Mouse (Mus musculus): Measurements from ENCODE around the gene Gm12184. TPM values are rescaled to one million over a fixed set of nuclear protein-coding genes. Genes with fewer than 3 reads are reported as not detected.
"Not testable (repeated sequence)": the region's sequence is repeated elsewhere in the genome, so short reads cannot be mapped to it uniquely, and the experiment has no call there.

Gene Gm12184
- total RNA-seq, 4 experiments from 2014 or later = 1.6 to 5.4 (median 3.7) TPM

DNA sequence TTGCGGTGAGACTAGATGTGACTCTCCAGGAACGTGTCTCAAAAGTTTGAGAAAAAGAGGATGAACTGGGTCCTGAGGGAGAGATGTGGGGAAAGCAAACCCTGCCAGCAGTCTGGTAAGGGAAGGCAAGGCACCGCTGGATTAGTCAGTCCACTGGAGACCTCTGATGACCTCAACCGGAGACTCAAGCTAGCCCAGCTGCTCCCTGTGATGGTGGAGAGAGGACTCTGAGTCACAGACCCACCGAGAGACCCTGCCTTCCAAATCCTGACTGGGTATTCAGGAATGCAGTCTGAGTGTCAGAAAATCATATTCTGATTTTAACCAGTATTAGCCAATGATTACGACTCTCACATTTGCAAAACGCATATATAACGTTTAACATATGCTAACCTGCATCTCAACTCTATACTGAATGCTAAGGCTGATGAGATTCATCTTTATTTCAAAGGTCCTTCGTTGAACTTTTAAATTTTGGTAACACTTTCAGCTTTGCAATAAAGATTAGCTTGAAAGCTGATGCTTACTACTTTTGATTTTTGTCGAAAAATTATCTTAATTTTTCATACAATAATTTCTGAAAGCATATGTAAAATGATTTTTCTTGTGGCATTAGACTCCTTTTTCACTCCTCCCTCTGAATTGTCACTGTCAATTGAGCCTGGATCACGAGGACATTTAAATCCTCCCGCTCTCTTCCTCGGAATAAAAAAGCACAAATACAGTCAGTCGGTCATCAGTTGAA is 3.5 kb downstream of the Gm12184 start:
- DNase-seq (ENCODE audit: low spot score) = no peak

DNA sequence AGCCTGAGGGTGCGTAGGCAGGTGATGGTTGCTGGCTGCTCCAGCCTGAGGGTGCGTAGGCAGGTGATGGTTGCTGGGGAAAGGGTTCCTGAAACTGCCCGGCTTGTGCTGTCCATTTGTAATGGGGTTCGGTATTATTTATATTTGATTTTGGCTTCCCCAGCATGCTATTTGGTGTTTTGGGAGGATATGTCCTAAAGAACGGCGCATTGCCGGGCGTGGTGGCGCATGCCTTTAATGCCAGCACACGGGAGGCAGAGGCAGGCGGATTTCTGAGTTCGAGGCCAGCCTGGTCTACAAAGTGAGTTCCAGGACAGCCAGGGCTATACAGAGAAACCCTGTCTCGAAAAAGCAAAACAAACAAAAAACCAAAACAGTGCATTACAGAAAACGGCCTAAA is 5.2 kb downstream of the Gm12184 start:
- DNase-seq (ENCODE audit: low spot score) = not testable (repeated sequence)

DNA sequence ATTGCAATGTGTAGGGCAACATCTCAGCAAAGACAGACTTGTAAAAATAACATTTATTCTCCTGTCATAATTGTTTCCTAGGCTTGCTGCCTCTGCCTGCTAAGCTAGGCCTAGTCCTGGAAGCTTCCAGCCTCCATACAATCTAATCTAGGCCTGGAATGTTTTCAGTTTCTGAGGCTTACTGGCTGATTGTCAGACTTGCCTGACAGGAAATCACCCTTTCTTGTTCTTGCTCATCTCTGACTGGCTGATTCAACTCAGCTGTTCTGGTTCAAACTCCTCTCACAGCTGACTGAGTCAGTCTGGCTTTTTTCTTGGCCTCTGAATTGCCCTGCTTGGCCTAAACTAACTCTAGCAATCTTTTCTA is 6.2 kb downstream of the Gm12184 start:
- no peak for DNase-seq (ENCODE audit: low spot score)

DNA sequence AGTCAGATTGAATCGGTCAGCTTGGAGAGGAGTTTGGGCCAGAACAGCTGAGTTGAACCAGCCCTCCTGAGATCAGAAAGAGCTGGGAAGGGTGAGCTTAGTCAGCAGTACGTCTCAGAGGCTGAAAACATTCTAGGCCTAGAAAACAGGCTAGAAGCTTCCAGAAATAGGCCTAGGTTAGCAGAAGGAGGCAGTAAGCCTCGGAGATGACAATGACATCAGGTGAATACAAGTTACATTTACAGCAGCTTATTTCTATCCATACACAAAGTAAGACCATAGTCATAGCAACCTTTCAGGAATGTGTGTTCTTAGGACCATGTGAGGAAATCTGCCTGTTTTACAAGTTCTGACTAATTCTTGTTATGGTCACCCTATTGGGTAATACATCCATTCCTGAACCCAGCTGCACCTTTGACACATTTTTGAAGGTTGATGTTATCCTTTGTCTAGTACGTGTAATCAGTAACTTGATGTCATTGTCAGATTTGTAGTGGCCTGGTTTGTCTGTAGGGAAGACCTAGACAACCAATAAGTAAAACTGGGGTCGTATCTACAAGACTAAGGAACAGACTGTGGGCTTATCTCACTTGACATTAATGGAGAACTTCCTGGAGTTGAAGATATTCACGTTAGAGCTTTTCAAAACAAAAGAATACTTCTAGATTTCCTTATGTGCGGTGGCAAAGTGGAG is 6.7 kb downstream of the Gm12184 start:
- no peak for DNase-seq (ENCODE audit: low spot score)

DNA sequence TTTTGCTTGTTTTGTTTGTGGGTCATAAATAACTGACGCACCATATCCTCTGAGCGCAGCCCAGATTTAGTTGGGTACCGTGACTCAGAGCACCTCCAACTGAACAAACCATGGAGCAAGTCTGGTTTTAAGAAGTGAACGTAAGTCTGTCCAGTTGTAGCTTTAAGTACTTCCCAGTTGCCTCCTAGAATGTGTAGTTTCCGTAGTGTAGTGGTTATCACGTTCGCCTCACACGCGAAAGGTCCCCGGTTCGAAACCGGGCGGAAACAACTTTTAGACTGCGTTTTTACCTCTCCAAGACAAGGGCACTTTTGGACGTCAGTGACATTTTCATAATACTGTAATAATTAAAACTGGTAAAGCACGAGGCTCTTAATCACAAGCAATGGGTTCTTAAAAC is 8.1 kb downstream of the Gm12184 start:
- DNase-seq (ENCODE audit: low spot score) = peak; percentile 95

DNA sequence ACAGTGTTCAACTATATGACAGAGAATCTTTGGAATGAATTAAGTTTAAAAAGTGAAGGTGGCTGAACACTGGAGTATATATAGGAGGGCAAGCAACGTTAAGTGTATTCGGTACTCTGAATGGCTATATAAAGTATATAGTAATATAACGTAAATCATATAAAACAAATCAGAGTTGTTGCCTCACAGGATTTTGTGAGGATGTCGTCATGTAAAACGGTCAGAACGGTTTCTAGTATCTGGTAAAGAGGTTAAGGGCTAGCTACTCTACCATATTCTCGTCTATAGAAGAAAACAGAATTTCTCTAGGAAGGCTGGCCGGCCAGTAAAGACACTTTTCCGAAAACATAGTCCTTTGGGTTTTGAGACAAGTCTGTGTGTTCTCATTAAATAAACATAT is 8.7 kb downstream of the Gm12184 start:
- no peak for DNase-seq (ENCODE audit: low spot score)

DNA sequence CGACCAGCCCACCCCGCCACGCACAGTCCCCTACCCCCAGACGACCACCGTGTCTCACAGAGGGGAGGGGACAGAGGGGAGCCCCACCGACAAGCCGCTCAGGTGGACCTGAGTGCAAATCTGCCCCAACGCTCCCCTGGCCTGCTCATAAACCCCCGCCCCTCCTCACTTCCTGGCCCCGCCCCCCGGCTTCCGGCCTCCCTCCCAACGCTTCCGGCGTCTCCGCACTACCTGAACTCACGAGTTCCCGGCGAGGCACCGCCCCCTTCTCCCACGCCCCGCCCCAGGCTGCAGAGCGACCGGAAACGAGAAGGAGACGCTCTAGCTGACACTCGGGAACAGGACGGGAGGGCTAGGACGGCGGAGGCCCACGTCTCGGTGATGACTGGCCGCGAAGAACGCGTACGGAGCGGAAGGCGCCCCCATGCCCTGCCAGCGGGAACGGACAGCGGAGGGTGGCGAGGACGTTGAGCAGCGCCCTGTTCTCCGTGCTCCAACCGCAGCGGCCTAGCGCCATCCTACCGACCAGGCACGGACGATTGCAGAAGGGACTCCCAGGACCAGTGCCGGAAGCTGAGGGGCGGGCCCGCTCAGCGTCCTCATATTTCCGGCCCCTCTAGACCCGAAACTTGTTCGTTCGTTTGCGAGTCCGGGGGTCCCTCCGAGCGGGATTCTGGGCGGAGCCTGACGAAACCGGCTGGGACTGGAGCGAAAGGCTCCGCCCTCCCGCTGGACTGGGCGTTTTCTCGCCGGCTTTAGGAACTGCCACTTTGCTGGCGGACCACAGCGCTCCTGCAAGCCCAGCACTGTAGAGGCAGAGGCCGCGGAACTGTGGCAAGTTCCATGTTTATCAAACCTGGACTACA is 9.4 kb downstream of the Gm12184 start, which contains the start of gene Trim41:
Gene Trim41 (minus strand): TSS at position 554 of the 866 bp plus-strand sequence.
- DNase-seq (ENCODE audit: low spot score) = peak; percentile 98

DNA sequence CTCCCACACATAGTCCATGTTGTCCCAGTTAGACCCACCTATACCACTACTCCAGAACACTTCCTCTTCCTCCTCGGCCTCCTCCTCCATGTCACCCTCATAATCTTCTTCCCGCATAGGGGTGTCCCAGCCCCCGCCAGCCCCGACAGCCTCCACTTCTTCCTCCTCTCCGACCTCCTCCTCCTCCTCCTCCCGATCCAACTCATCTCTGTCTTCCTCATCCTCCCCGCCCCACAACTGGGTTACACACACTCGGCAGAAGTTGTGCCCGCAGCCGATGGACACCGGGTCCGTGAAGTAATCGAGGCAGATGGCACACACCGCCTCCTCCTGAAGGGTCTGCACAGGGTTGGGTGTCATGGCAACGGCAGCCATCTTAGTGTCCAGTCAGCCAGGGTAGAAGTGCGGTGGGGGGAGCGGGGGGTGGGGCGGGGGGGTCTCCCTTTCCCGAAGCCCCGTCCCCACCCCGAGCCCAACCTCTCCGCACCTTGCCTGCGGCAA is 10.1 kb downstream of the Gm12184 start:
- DNase-seq (ENCODE audit: low spot score) = no peak

DNA sequence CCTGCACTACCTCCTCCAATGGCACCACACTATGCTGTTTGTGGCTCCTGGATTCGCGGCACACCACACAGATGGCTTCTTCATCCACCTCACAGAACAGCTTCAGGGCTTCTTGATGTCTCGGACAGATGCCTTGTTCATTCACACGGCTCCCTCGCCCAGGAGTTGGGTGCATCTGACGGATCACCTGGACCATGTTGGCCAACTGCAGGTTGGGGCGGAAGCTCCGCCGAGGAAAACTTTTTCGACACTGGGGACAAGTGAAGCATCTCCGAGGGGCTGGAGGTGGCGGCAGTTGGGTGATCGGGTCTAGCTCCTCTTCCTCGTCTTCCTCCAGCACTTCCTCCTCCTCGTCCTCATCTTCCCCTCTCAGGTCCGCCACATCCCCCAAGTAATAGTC is 10.6 kb downstream of the Gm12184 start:
- no peak for DNase-seq (ENCODE audit: low spot score)

DNA sequence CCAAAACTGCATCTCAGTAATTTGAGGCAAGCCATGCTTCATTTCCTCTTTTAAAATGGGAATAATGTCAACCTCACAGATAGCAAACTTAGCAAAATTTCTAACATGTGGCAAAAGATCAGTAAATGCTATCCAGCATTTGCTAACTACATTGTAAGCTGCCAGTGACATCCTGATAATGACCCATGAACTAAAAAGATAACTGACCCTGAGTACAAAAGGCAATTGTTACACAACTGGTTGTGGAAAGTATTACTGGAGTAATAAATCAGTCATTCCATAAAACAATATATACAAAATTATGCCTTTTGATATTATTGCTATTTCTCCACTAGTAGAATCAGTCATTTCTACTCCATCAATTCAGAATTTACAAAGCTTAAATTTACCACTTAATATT is 12.7 kb downstream of the Gm12184 start:
- no peak for DNase-seq (ENCODE audit: low spot score)

DNA sequence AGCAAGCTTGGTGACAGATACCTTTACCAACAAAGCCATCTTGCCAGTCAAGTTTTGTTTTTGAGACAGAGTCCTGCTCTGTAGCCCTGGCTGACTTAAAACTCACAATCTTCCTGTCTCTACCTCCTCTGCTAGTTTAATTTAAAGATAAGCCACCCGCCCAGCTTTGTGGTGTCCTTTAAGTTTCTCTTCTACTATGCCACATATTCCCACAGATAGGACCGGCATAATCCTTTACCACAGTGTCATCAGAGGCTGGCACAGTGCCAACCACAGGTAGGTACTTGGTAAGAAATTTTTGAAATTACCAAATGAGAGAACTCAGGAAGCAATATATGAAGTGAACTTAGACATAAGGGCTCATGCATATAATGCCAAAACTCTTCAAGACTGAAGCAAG is 16.3 kb downstream of the Gm12184 start:
- DNase-seq (ENCODE audit: low spot score) = no peak

DNA sequence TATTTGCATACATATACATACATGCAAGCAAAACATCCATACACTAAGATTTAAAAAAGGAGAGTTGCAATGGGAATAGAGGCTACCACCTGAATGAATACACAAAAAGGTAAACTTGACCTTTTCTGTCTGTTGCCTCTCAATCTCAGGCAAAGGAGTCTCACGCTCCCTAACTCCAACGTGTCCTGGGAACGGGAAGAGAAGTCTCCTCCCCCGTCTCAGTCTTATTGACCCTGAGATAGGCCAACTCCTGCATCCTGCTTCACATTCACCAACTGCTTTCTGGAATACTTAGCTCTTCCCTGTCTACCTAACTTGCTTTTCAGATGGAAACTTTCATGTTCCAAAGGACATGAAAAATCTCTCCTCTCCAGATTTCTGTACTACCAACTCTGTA is 17.0 kb downstream of the Gm12184 start:
- no peak for DNase-seq (ENCODE audit: low spot score)

DNA sequence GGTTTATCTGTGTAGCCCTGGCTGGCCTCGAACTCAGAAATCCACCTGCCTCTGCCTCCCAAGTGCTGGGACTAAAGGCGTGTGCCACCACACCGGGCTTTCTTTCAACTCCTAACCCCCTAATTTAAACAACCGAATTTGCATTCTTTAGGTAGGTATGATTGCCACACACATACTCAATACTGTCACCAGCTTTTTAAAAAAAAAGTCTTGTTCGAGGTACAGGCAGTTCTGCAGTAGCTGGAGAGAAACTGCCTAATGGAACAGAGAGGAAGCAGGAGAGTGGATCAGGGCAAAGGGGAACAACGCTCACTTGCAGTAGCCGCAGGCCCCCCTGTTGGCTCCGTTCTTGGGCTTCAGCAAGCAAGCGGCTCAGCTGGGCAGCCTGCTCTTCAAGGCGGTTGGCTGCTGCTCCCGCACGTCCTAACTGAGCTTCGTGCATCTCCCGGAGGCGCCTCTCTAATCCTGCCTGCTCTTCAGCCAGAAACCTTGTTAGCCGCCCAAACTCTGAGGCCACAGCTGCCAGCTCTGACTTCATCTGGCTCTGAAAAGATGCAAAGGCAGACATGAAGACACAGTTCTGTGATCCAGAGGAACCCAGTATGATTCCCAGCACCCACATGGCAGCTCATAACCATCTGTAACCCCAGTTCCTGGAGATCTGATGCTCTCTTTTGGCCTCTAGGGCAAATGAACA is 17.6 kb downstream of the Gm12184 start:
- no peak for DNase-seq (ENCODE audit: low spot score)

DNA sequence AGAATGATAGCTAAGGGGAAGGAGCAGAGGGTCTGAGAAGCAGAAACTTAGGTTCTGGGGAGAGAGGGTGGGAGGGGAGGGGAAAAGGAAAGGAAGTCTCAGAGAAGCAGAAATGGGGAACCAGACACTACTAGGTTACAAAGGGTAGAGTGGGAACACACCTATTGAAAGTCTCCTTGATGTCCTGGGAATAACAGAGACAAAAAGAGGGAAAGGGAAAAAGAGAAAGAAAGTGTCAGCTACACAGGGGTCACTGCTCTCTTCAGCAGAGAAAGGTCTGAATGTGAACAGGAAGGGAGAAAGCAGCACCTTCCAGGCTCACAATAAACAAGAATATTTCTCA is 18.2 kb downstream of the Gm12184 start:
- no peak for DNase-seq (ENCODE audit: low spot score)

DNA sequence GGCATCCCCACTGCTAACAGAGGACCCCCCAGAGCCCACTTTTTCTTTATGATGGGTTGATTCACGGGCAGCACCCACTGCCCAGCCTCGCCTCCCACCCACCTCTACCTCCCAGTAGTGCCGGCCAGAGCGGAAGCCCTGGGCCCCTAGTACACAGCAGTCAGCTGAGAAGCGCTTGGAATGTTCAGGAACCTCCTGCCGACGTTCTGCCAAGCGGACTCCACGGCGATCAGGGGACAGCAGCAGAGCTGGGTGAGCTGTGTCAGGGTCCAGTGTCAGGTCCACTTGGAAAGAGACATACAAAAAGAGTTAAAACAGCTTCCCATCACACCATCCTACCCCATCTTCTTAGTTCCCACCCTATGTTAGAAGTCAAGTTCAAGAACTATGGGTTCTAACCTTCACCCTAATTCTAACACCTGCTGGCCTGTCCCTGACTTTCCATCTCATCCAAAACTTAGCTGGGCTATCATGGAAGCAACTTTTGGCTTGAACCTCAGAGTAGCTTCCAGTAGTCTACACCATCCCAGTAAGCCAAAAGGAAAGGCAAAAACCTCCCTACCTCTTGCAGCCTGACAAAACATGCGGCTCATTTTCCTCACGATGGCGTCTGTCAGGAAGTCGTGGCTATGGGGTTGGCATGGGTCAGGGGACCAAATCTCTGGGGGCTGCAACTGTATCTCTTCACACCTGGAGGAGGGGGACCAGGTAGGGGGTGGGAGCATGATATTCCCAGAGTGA is 18.7 kb downstream of the Gm12184 start:
- DNase-seq (ENCODE audit: low spot score) = no peak

DNA sequence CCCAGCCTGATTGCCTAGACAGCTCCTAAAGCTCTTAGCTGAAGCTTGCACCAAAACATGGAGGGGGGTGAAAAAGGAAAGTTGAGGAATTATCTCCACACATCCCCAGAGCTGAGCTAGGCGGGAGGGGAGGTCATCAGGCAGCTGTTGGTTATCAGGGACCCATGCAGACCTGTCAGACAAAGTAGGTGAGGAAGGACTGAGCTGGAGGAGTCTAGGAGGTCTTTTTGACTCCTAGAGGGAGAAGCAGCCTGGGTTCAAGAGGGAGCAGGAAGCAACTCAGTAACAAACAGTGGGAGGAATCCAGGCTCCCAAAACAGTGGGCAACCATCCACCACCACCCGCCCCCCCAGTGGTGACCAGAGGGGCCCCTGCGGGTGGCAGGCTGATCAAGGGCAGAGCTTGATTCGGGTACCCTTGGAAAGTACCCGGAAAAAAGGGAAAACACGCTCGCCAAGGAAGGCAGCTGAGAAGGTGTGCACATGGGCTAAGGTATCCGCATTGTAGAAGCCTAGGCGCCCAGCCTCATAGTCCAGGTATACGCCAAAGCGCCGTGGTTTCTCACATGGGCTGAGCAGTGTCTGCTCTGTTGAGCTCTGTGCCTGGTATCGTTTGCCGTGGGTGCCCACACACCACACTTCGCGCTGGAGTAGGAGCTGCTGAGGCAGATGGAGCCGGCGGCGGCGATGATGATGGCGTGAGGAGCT is 19.4 kb downstream of the Gm12184 start:
- DNase-seq (ENCODE audit: low spot score) = no peak

DNA sequence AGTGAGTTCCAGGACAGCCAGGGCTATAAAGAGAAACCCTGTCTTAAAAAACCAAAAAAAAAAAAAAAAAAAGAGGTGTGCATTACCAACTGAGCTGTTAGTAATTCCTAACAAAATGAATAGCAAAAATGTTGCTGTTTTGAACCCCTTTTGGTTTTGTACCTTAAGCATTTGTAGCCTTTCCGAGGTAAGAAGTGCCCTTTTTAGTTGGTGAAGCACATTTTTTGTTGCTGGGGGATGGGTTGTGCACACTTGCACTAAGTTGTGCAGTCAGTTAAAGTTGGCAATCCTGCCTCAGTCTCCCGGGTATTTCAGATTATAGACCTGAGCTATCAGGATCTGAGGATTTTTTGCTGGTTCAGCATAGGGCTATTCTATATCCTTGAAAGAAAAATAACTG is 21.5 kb downstream of the Gm12184 start:
- DNase-seq (ENCODE audit: low spot score) = no peak

DNA sequence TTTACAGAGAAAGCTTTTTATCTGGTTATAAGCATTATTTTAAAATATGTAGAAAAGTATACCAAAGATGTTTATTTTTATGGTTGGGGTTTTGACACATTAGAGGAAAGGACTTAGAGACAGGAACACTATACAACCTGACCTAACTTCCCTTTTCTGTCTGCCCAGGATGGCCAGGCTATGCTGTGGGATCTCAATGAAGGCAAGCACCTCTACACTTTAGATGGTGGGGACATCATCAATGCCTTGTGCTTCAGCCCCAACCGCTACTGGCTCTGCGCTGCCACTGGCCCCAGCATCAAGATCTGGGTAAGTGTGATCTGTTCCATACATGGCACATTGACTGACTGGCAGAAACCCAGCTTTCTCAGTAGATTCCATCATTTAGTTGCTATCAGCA is 22.5 kb downstream of the Gm12184 start:
- no peak for DNase-seq (ENCODE audit: low spot score)

DNA sequence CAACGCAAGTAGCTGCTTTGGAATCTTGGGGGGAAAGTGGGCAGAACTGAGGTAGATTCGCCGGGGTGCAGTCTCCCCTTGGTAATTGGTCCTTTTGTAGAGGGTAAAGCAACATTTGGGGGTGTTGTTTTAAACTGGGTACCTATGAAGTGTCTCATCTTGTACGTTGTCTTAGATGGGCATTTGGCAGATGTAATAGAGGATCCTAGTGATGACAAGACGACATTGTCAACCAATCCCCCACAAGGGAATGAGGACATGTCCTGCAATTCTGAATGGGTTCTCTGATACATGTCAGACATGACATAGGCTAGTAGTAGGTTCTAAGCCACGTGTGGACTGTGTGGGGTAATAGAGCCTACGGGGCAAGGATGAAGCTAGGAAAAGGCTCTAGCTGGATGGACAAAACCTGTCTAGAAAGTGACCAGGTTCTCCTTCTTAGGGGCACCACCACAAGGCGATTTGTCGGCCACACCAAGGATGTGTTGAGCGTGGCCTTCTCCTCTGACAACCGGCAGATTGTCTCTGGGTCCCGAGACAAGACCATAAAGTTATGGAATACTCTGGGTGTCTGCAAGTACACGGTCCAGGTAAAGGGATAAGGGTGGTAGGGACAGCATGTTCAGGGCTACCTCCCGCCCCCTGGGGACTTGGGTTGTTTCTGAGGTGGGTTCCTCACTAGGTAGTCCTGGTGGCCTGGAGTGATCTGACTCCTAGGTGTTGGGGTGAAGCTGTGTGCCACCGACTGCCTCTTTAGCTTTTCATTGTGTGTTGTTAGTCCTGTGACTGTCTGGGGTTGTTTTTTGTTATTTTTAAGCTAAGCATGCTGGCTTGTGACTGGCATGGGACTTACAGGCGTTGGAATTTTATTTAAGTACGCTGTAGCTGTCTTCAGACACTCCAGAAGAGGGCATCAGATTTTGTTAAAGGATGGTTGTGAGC is 24.4 kb downstream of the Gm12184 start:
- no peak for DNase-seq (ENCODE audit: low spot score)

All from heart, adult 8-10 months (tissue).